Mouse (Mus musculus) urinary bladder, postnatal 25 days (tissue): ENCODE results near the gene Cks1brt.
"Not testable (repeated sequence)": the region's sequence is repeated elsewhere in the genome, so short reads cannot be mapped to it uniquely, and the experiment has no call there.

Experiments
- DNase-seq: peaks from one replicate; pipeline ENCODE4 v3.0.0; 2022; ENCODE audit warnings: low spot score

Cks1brt gene

GRCm38 (mm10) chr8:85151624-85152023 is at the start of gene Cks1brt:
Gene Cks1brt, plus strand, starts transcription at chr8:85151924.
- DNase-seq, result no peak

DNA sequence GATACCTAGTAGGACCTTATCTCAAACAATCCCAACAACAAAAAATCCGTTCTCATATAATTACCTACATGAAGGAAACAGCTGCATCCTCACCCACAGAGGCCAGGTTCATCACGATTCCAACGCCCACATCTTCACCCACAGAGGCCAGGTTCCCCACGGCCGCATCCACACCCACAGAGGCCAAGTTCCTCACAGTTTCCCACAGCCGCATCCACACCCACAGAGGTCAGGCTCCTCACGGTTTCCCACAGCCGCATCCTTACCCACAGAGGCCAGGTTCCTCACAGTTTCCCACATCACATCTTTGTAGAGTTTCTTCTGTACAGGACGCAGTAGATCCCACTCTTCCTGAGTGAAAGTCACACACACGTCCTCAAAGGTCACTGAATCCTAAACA is 38.5 kb upstream of the Cks1brt start:
- DNase-seq, result no peak

- no peak for DNase-seq
Observed at GRCm38 (mm10) chr8:85115501-85115900, 36.2 kb upstream of the Cks1brt start.

GRCm38 (mm10) chr8:85116984-85117383 is 34.7 kb upstream of the Cks1brt start:
- no peak for DNase-seq

DNA sequence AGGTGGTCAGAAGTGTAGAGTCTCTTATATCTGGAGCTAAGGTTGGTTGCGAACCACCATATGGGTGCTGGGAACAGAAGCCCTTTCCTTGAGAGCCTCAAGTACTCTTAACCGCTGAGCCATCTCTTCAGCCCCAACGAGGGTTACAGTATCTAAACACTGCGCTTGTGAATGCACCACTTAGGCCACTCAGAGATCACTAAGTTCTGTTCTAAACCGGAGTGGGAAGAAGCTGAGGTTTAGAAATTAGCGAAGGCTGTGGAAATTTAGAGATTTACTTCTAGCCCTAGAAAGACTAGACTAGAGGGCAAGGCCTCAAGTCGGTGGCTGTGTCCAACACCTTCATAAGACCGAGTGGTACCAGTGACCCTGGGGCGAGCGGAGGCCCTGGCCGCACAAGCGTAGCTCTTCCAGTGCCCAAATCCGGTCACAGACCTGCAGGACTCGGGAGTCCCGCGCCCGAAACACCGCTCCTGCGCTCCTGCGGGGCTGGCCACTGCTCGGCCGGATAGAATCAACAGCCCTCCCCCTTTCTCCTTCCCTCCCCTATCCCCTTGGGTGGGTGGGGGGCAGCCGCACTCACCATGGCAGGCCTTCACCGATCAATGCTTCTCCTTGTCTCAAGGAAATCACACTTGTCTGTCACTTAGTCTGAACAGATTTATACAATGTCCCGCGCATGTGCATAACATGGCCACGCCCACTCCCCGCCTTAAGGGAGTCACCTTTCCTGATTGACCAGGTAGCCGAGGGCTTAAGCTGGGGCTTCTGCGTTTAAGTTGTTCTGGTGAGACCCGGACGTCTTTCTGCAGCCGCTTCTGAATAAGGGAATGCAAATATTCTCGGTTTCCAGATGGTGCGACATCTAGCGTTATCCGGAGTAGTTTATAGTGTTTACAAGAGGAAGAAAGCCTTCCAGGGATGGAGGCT is 32.4 kb upstream of the Cks1brt start:
- DNase-seq, result peak; percentile 87

- DNase-seq, result not testable (repeated sequence)
Observed at GRCm38 (mm10) chr8:85120251-85120650, 31.5 kb upstream of the Cks1brt start.

- no peak for DNase-seq
Observed at GRCm38 (mm10) chr8:85122995-85123394, 28.7 kb upstream of the Cks1brt start, which contains the start of gene Zfp791. Gene Zfp791, minus strand, starts transcription at chr8:85123095.

GRCm38 (mm10) chr8:85123691-85124090 is 28.0 kb upstream of the Cks1brt start:
- no peak for DNase-seq

DNA sequence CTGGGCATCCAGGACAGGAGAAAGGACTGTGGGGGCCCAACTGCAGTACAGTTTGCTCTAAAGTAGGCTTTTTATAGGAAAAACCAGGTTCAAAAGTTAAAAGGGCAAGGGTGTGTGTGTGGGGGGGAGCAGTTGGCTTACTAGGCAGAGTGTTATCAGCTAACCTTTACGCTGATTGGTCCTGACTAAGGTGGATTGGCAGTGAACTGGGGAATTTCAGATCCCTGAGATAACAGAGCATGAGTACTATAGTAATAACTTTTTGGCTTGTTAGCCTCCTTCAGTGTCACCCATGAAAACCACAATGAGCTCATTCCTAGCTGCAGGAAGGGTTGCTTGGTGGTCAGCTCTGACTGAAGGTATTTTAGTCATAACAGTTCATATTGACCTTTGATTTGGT is 19.4 kb upstream of the Cks1brt start:
- DNase-seq, result no peak

- not testable (repeated sequence) for DNase-seq
Observed at GRCm38 (mm10) chr8:85135690-85136089, 16.0 kb upstream of the Cks1brt start.

DNA sequence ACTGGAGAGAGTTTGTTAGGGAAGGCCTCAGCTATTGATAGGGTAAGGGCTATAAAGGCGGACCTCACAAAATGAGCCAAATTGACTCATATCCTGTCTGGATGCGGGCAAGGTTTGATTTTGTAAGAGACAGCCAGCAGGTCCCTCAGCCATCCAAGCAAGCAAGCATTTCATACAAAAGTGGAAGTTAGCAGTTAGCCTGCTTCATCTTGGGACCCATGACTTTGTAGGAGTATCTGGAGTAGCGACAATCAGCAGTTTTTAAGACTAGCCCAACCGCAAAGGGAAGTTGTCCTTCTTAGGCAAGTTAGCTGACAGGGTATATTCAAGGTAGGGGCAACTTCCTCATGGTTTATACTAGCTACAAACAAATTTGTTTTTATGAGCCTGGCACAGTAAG is 9.2 kb upstream of the Cks1brt start:
- DNase-seq, result no peak

GRCm38 (mm10) chr8:85171291-85171690 is 19.6 kb downstream of the Cks1brt start:
- peak; percentile 26 for DNase-seq

GRCm38 (mm10) chr8:85175892-85176291 is 24.2 kb downstream of the Cks1brt start:
- DNase-seq, result no peak

- no peak for DNase-seq
Observed at GRCm38 (mm10) chr8:85192346-85192745, 40.6 kb downstream of the Cks1brt start.

- DNase-seq, result no peak
Observed at GRCm38 (mm10) chr8:85220220-85220619, 68.5 kb downstream of the Cks1brt start.

GRCm38 (mm10) chr8:85220992-85221391 is 69.3 kb downstream of the Cks1brt start:
- no peak for DNase-seq
